8 mouse cellular contexts compared by ENCODE assay signal in genomic region chr1:179858780-179859551, GRCm38 (mm10). TPM values are rescaled to one million over a fixed set of nuclear protein-coding genes. Genes with fewer than 3 reads are reported as not detected.
DNase-seq lines count a peak whose midpoint lies in the region; ATAC-seq and TF ChIP-seq lines count a peak whose summit lies in the region.
"Had no signal": no experiment of that assay in that cellular context is flagged by ENCODE, and none has a peak within 500 bp of the region (broad histone marks: within the 10 kb centered on the region; RNA-seq: fewer than 3 reads in every experiment).

No protein-coding gene starts in this region.

- DNase-seq in ES-CJ7 (ENCODE audit: low read depth, low spot score) (peak; percentile 87), NIH3T3 (ENCODE audit: low read depth) (peak; percentile 84)
- DNase-seq in embryonic facial prominence, embryonic 14.5 days (ENCODE audit: low spot score) = peak; percentile 87
- DNase-seq in limb, embryonic 11.5 days (ENCODE audit: low spot score) = peak; percentile 47
- DNase-seq in midbrain, postnatal 0 days (ENCODE audit: low spot score) = peak; percentile 88

- ATAC-seq in embryonic facial prominence, embryonic 14.5 days (ENCODE audit: low read depth) = peak; percentile 87
- ATAC-seq in hematopoietic stem cell, adult 5-6 weeks (replicated peaks in 1 of 2; ENCODE audit: insufficient read depth in 1 of 2, low FRiP score in 2 of 2, low TSS enrichment in 1 of 2, low read depth in 1 of 2, poor library complexity in 2 of 2, severe bottlenecking in 2 of 2) = peak; percentile 47 to 69; a peak in 2 of 4 replicates
- no peak; the same call in 1 of the 2 replicates for ATAC-seq in limb, embryonic 11.5 days (ENCODE audit: insufficient number of reproducible peaks, low FRiP score, low TSS enrichment, low read depth)
- ATAC-seq in midbrain, postnatal 0 days (ENCODE audit: low FRiP score) = peak; percentile 65; the same call in 1 of the 2 replicates
- no peak for ATAC-seq in inflammation-experienced regulatory T-cells, adult 6 months

- H3K27ac ChIP-seq in embryonic facial prominence, embryonic 14.5 days (replicated peaks; ENCODE audit: low read depth, low read length) = no peak overlapping the region
- H3K27ac ChIP-seq in limb, embryonic 11.5 days (replicated peaks; ENCODE audit: low read depth, low read length) = no peak overlapping the region
- no peak overlapping the region for H3K27ac ChIP-seq in midbrain, postnatal 0 days (ENCODE audit: low read depth, low read length)

- H3K9me3 ChIP-seq in embryonic facial prominence, embryonic 14.5 days (ENCODE audit: control insufficient read depth, low read length) = no peaks in the 10 kb centered on the region
- no peaks in the 10 kb centered on the region for H3K9me3 ChIP-seq in limb, embryonic 11.5 days (ENCODE audit: control insufficient read depth, low read length)
- no peaks in the 10 kb centered on the region for H3K9me3 ChIP-seq in midbrain, postnatal 0 days (ENCODE audit: low read length)

- no peaks in the 10 kb centered on the region for H3K27me3 ChIP-seq in embryonic facial prominence, embryonic 14.5 days (replicated peaks; ENCODE audit: control insufficient read depth, insufficient read depth, low read length)
- no peaks in the 10 kb centered on the region for H3K27me3 ChIP-seq in limb, embryonic 11.5 days (ENCODE audit: control insufficient read depth, insufficient read depth, low read length)
- H3K27me3 ChIP-seq in midbrain, postnatal 0 days (ENCODE audit: insufficient read depth, low read length) = no peaks in the 10 kb centered on the region

- H3K9ac ChIP-seq in embryonic facial prominence, embryonic 14.5 days (ENCODE audit: low read depth, low read length) = no peak overlapping the region
- no peak overlapping the region for H3K9ac ChIP-seq in limb, embryonic 11.5 days (ENCODE audit: low read length)
- H3K9ac ChIP-seq in midbrain, postnatal 0 days (replicated peaks; ENCODE audit: low read length, poor library complexity, severe bottlenecking) = no peak overlapping the region

- TF ChIP-seq CTCF in midbrain, postnatal 0 days (IDR thresholded peaks at IDR 0.05) = peak; percentile 84

- H3K4me1 ChIP-seq in embryonic facial prominence, embryonic 14.5 days (ENCODE audit: control insufficient read depth, insufficient read depth, low read length) = no peaks in the 10 kb centered on the region
- 0 out of 2 replicates have a peak, but pooled peaks cover 2% of the 10 kb centered on the region for H3K4me1 ChIP-seq in limb, embryonic 11.5 days (ENCODE audit: control insufficient read depth, insufficient read depth, low read length)
- H3K4me1 ChIP-seq in midbrain, postnatal 0 days (ENCODE audit: insufficient read depth, low read length) = no peaks in the 10 kb centered on the region

- H3K4me3 ChIP-seq in embryonic facial prominence, embryonic 14.5 days (ENCODE audit: low read depth, low read length) = no peak overlapping the region
- H3K4me3 ChIP-seq in limb, embryonic 11.5 days (ENCODE audit: low read depth, low read length) = no peak overlapping the region
- no peak overlapping the region for H3K4me3 ChIP-seq in midbrain, postnatal 0 days (ENCODE audit: low read depth, low read length)

- no peaks in the 10 kb centered on the region for H3K36me3 ChIP-seq in embryonic facial prominence, embryonic 14.5 days (ENCODE audit: control insufficient read depth, insufficient read depth, low read length)
- H3K36me3 ChIP-seq in limb, embryonic 11.5 days (ENCODE audit: control insufficient read depth, insufficient read depth, low read length) = no peaks in the 10 kb centered on the region
- no peaks in the 10 kb centered on the region for H3K36me3 ChIP-seq in midbrain, postnatal 0 days (ENCODE audit: insufficient read depth, low read length)

- WGBS in embryonic facial prominence, embryonic 14.5 days = 42% methylated on average over 14 of the region's 14 CpGs
- 49% methylated on average over 14 of the region's 14 CpGs for WGBS in limb, embryonic 11.5 days
- WGBS in midbrain, postnatal 0 days = 45% methylated on average over 14 of the region's 14 CpGs

- 0 out of 2 replicates have a peak overlapping the region, but pooled peaks have one; percentile 6 for H3K4me2 ChIP-seq in embryonic facial prominence, embryonic 14.5 days (ENCODE audit: low read depth, low read length)
- no peak overlapping the region for H3K4me2 ChIP-seq in limb, embryonic 11.5 days (ENCODE audit: low read depth, severe bottlenecking)
- no peak overlapping the region for H3K4me2 ChIP-seq in midbrain, postnatal 0 days (ENCODE audit: low read depth, low read length, poor library complexity, severe bottlenecking)

RNA-seq across cellular contexts. Expression of gene Ahctf1, which starts 55.5 kb away (rescaled TPM):
- 27.3 and 27.9 TPM in 2 replicates for polyA plus RNA-seq in embryonic facial prominence, embryonic 14.5 days (2014; fragmentation: Nextera tagmentation; extraction: Ambion mirVana)
- 121 and 125 TPM in 2 replicates for total RNA-seq in hematopoietic stem cell, adult 5-6 weeks (2017)
- 37.0 and 39.9 TPM in 2 replicates for polyA plus RNA-seq in limb, embryonic 11.5 days (2014; fragmentation: Nextera tagmentation; extraction: Ambion mirVana)
- total RNA-seq in midbrain, postnatal 0 days (2014; rRNA removed) = 20.7 and 31.9 TPM in 2 replicates
- polyA plus RNA-seq in midbrain, postnatal 0 days (2015; fragmentation: Nextera tagmentation; extraction: Ambion mirVana) = 6.4 and 9.3 TPM in 2 replicates
- polyA plus RNA-seq in inflammation-experienced regulatory T-cells, adult 6 months (2017; shearing (Covaris generic)) = 10 to 100 TPM; 20.5 to 31.9 (median 22.5) TPM

RNA-seq across cellular contexts. Expression of gene Gm10518, which starts 55.8 kb away (rescaled TPM):
- not detected in 2 replicates for polyA plus RNA-seq in embryonic facial prominence, embryonic 14.5 days (2014; fragmentation: Nextera tagmentation; extraction: Ambion mirVana)
- 0.31 and 1.2 TPM in 2 replicates for total RNA-seq in hematopoietic stem cell, adult 5-6 weeks (2017)
- 0.23 and 0.24 TPM in 2 replicates for polyA plus RNA-seq in limb, embryonic 11.5 days (2014; fragmentation: Nextera tagmentation; extraction: Ambion mirVana)
- not detected in 2 replicates for total RNA-seq in midbrain, postnatal 0 days (2014; rRNA removed)
- polyA plus RNA-seq in midbrain, postnatal 0 days (2015; fragmentation: Nextera tagmentation; extraction: Ambion mirVana) = not detected in 2 replicates
- not detected for polyA plus RNA-seq in inflammation-experienced regulatory T-cells, adult 6 months (2017; shearing (Covaris generic))
- total RNA-seq: heart, postnatal 36 days had no signal

Comparison
In these comparisons a context has a peak if more than half of its experiments do, and no peak if none do; other contexts are left out.
1. ATAC-seq: peak in embryonic facial prominence, embryonic 14.5 days (single experiment), hematopoietic stem cell, adult 5-6 weeks (2 of 2) and midbrain, postnatal 0 days (single experiment); none in limb, embryonic 11.5 days (single experiment) and inflammation-experienced regulatory T-cells, adult 6 months (single experiment).
2. Peak in every context shown above with its lines, with median percentiles within 50 percentile points of each other: DNase-seq.